Mouse (Mus musculus) liver (tissue): ENCODE results near the gene Babam2.

Experiments
- DNase-seq: peaks from one replicate; pipeline ENCODE4 v3.0.0-alpha.2; 2020; ENCODE audit warnings: mixed read lengths

Gene Babam2

GRCm38 (mm10) chr5:31892631-31893030 is 195.1 kb downstream of the Babam2 start:
- DNase-seq, result no peak

GRCm38 (mm10) chr5:31899901-31900300 is 202.4 kb downstream of the Babam2 start:
- no peak for DNase-seq

- DNase-seq, result no peak
These were observed 204.7 kb downstream of the Babam2 start for GRCm38 (mm10) chr5:31902144-31902543.

GRCm38 (mm10) chr5:31902891-31903290 is 205.4 kb downstream of the Babam2 start:
- no peak for DNase-seq

- no peak for DNase-seq
These were observed 207.6 kb downstream of the Babam2 start for GRCm38 (mm10) chr5:31904968-31905683.

GRCm38 (mm10) chr5:31905808-31906207 is 208.3 kb downstream of the Babam2 start:
- no peak for DNase-seq

- no peak for DNase-seq
These were observed 208.9 kb downstream of the Babam2 start for GRCm38 (mm10) chr5:31906286-31906951.

GRCm38 (mm10) chr5:31907959-31908358 is 210.5 kb downstream of the Babam2 start:
- no peak for DNase-seq

- no peak for DNase-seq
These were observed 211.3 kb downstream of the Babam2 start for GRCm38 (mm10) chr5:31908818-31909217.

- DNase-seq, result no peak
These were observed 218.8 kb downstream of the Babam2 start for GRCm38 (mm10) chr5:31916241-31916640.

GRCm38 (mm10) chr5:31918566-31918965 is 221.1 kb downstream of the Babam2 start:
- peak; percentile 7 for DNase-seq

- no peak for DNase-seq
These were observed 222.6 kb downstream of the Babam2 start for GRCm38 (mm10) chr5:31920129-31920528.

- no peak for DNase-seq
These were observed 223.4 kb downstream of the Babam2 start for GRCm38 (mm10) chr5:31920890-31921289.

- no peak for DNase-seq
These were observed 226.6 kb downstream of the Babam2 start for GRCm38 (mm10) chr5:31924075-31924474.

- DNase-seq, result peak; percentile 16
These were observed 229.1 kb downstream of the Babam2 start for GRCm38 (mm10) chr5:31926551-31926950.

GRCm38 (mm10) chr5:31929007-31929406 is 231.5 kb downstream of the Babam2 start:
- no peak for DNase-seq

- DNase-seq, result no peak
These were observed 233.7 kb downstream of the Babam2 start for GRCm38 (mm10) chr5:31931127-31931625.

GRCm38 (mm10) chr5:31931637-31932036 is 234.2 kb downstream of the Babam2 start:
- no peak for DNase-seq

GRCm38 (mm10) chr5:31933296-31933695 is 235.8 kb downstream of the Babam2 start:
- DNase-seq, result no peak

GRCm38 (mm10) chr5:31934397-31934796 is 236.9 kb downstream of the Babam2 start:
- no peak for DNase-seq

- DNase-seq, result no peak
These were observed 238.5 kb downstream of the Babam2 start for GRCm38 (mm10) chr5:31935936-31936335.

- no peak for DNase-seq
These were observed 239.0 kb downstream of the Babam2 start for GRCm38 (mm10) chr5:31936523-31936922.

GRCm38 (mm10) chr5:31940876-31941275 is 243.4 kb downstream of the Babam2 start:
- DNase-seq, result no peak

GRCm38 (mm10) chr5:31947185-31947584 is 249.7 kb downstream of the Babam2 start:
- DNase-seq, result no peak
